Mouse (Mus musculus): Measurements from ENCODE around the gene Morn5.

- no peak for TF ChIP-seq CTCF (IDR thresholded peaks at IDR 0.05; ENCODE audit: control insufficient read depth, insufficient read depth, insufficient replicate concordance, low read depth, low read length)
- no peak for TF ChIP-seq POLR2A (IDR thresholded peaks at IDR 0.05; ENCODE audit: control insufficient read depth, low read depth, low read length)
Measured at GRCm38 (mm10) chr2:36067132-36067531, 17.9 kb downstream of the Morn5 start.
